Mouse (Mus musculus) hindbrain, embryonic 11.5 days (tissue): ENCODE measurements around the gene Tdrkh. TPM values are rescaled to one million over a fixed set of nuclear protein-coding genes. Genes with fewer than 3 reads are reported as not detected.

ENCODE experiments used
- ATAC-seq: fragments of 200-750 bp; cut with Nextera tagmentation; 2 replicates; pipeline ENCODE4 v1.8.0; 2017; ENCODE audit warnings: mild to moderate bottlenecking, moderate TSS enrichment, moderate library complexity; ENCODE audit not compliant: low FRiP score
- DNase-seq: peaks from one replicate; pipeline ENCODE4 v3.0.0-alpha.2; 2015; ENCODE audit warnings: low spot score
- H3K27ac ChIP-seq: fragments of 300-500 bp; sonication (generic); 2 replicates; pipeline ENCODE4 v1.5.1; 2014; ENCODE audit warnings: mild to moderate bottlenecking, low read depth, low read length
- H3K27me3 ChIP-seq: fragments of 300-500 bp; sonication (generic); 2 replicates; pipeline ENCODE4 v1.6.1; 2014; ENCODE audit warnings: mild to moderate bottlenecking, low read length, moderate library complexity, mixed read lengths; ENCODE audit not compliant: control insufficient read depth, insufficient read depth
- H3K36me3 ChIP-seq: fragments of 300-500 bp; sonication (generic); 2 replicates; pipeline ENCODE4 v1.6.1; 2014; ENCODE audit warnings: mild to moderate bottlenecking, low read length, moderate library complexity, mixed read lengths; ENCODE audit not compliant: control insufficient read depth, insufficient read depth
- H3K4me1 ChIP-seq: fragments of 300-500 bp; sonication (generic); replicated peaks from 2 replicates; pipeline ENCODE4 v1.6.1; 2014; ENCODE audit warnings: low read length, mixed read lengths; ENCODE audit not compliant: control insufficient read depth, insufficient read depth
- H3K4me2 ChIP-seq: fragments of 300-500 bp; sonication (generic); replicated peaks from 2 replicates; pipeline ENCODE4 v1.6.1; 2014; ENCODE audit warnings: mild to moderate bottlenecking, low read depth, low read length
- H3K4me3 ChIP-seq: fragments of 300-500 bp; sonication (generic); 2 replicates; pipeline ENCODE4 v1.5.1; 2014; ENCODE audit warnings: low read depth, low read length
- H3K9ac ChIP-seq: fragments of 300-500 bp; sonication (generic); 2 replicates; pipeline ENCODE4 v1.6.1; 2014; ENCODE audit warnings: low read depth, low read length
- H3K9me3 ChIP-seq: fragments of 300-500 bp; sonication (generic); 2 replicates; pipeline ENCODE4 v1.6.1; 2016; ENCODE audit warnings: low read length; ENCODE audit not compliant: control insufficient read depth
- WGBS: fragments of 180-500 bp; shearing (Covaris S2); extraction: QIAGEN DNeasy Blood & Tissue Kit; methylation state at CpG from one replicate; pipeline ENCODE4 v1.1.7; 2014; 5-methylcytosine and 5-hydroxymethylcytosine counted together
- polyA plus RNA-seq: library from polyadenylated mRNA; unstranded; fragments of >200 nt; fragmentation: Nextera tagmentation; extraction: Ambion mirVana; gene quantifications from 2 replicates; pipeline ENCODE4 v1.2.1, GENCODE M21; 2014

The Tdrkh gene
- 51.5 and 58.7 TPM in 2 replicates for polyA plus RNA-seq

DNA sequence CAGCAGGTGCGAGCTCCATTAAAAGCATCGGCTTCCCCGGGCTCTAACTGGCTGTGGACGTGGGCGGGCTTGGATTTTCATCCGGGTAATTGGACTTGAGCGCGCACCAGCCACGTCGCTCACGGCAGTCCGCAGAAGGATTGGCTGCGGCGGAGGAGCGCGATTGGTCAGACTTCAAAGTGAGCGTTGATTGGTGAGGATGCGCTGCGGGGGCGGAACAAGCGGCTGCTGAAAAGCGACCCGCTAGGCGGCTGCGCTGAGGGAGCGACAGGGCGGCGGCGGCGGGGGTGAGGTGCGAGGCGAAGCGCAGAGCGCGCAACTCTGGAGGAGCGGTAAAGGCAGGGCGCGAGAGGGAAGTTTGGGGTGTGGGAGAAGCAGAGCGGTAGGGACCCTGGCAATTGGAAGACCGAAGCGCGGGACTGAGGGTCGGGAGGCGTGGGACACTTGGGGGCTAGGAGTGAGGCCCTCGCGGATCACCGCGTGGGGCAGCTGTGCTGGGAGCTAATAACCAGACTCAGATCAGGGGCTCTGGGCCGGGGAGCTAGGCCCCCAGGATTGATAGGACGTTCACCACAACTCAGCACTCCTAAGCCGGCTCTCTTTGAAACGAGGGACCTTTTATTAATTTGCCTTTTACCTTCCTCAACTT is at the start of gene Tdrkh:
Tdrkh (plus strand) TSS at position 243 of the 649 bp plus-strand sequence.
- peak within 1 kb of the TSS; percentile 90 for H3K4me2 ChIP-seq
- ATAC-seq (peak; percentile 98), DNase-seq (peak; percentile 96)
- 9% methylated on average over 52 of the region's 52 CpGs for WGBS
- H3K4me3 ChIP-seq, result peak within 1 kb of the TSS; percentile 49
- H3K4me1 ChIP-seq, result 0 out of 2 replicates have a peak, but pooled peaks cover 3% of the 10 kb centered on the region
- H3K36me3 ChIP-seq, result no peaks in the 10 kb centered on the region
- H3K9ac ChIP-seq, result peak within 1 kb of the TSS; percentile 62
- no peaks in the 10 kb centered on the region for H3K27me3 ChIP-seq
- H3K27ac ChIP-seq, result peak within 1 kb of the TSS; percentile 52; the same call in 1 of the 2 replicates
- no peaks in the 10 kb centered on the region for H3K9me3 ChIP-seq

DNA sequence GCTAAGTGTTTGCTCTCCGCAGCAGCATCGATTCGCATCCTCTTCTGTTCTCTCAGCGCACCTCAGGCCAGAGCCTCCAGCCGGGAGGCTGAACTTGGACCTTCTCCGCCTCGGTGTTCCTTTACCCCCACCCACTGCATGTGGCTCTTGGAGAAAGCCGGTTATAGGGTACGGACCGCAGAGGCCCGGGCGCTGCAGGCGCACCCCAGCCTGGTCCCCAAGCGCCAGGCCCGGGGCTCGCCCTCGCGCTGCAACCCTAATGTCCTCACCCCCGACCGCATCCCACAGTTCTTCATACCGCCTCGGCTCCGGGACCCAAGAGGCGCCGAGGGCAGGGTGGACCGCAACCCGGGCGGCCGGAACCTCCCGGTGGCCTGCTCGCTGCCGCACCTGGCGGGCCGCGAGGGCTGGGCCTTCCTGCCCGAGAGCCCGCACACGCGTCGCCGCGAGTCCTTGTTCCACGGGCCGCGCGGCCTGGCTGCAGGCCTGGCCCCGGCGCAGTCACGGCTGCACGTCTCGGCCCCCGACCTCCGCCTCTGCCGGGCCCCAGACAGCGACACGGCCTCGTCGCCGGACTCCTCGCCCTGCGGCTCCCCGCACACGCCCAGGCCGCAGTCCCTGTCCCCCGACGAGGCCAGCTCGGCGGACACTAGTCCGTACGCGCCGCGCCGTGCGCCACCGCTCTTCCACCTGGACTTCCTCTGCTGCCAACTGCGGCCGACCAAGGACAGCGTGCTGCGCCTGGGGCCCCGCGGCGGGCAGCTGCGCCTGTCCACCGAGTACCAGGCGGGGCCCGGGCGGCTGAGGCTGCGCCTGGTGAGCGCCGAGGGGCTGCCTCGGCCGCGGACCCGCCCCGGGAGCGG is 49.6 kb upstream of the Tdrkh start:
- WGBS, result 7% methylated on average over 76 of the region's 97 CpGs
- Histone ChIP-seq H3K27ac (no peak overlapping the region), H3K4me2 (peak overlapping the region; percentile 87), H3K36me3 (no peaks in the 10 kb centered on the region), H3K4me3 (peak overlapping the region; percentile 44), H3K9ac (peak overlapping the region; percentile 81), H3K9me3 (no peaks in the 10 kb centered on the region), H3K27me3 (peaks cover 8% of the 10 kb centered on the region; the same call in 1 of the 2 replicates), H3K4me1 (no peaks in the 10 kb centered on the region)
- peak; percentile 82 for ATAC-seq
- peak; percentile 73 for DNase-seq

DNA sequence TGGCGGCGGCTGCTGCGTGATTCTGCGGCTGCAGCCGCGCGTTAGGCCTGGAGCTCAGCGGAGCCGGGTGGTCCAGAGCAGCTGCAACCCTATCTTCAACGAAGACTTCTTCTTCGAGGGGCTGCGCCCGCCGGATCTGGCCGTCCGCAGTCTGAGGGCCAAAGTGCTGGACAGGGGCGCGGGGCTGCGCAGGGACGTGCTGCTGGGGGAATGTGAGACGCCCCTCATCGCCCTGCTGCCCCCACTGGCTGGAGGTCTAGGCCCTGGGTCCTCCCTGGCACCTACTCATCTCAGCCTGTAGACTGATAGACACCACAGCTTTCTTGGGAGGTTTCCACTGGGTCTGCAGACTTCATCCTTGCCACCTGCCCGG is 48.9 kb upstream of the Tdrkh start:
- peak; percentile 64 for ATAC-seq
- Histone ChIP-seq H3K9me3 (no peaks in the 10 kb centered on the region), H3K4me2 (peak overlapping the region; percentile 87), H3K27ac (no peak overlapping the region), H3K4me1 (no peaks in the 10 kb centered on the region), H3K27me3 (peaks cover 8% of the 10 kb centered on the region; the same call in 1 of the 2 replicates), H3K4me3 (peak overlapping the region; percentile 44), H3K9ac (peak overlapping the region; percentile 81), H3K36me3 (no peaks in the 10 kb centered on the region)
- no peak for DNase-seq
- 6% methylated on average over 16 of the region's 23 CpGs for WGBS

DNA sequence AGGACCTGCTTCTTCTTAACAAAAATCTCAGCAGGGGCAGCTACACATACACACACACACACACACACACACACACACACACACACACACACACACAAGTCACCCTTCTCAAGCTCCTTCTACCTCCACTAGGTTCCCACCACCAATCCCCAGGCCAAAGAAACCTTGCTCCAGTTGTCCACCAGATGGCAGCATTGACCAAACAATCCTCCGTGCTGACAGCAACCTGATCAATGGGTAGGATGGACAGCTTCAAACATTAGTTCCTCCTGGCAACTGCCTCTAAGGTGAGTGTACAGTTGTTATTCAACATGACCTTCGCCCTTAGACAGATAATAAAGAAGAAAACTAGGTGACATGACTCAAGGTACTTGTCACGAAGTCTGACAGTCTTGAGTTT is 46.3 kb upstream of the Tdrkh start:
- DNase-seq, result peak; percentile 88
- H3K27ac ChIP-seq, result no peak overlapping the region
- 20% methylated on average over 3 of the region's 3 CpGs for WGBS
- no peak overlapping the region for H3K4me2 ChIP-seq
- H3K36me3 ChIP-seq, result no peaks in the 10 kb centered on the region
- ATAC-seq, result peak; percentile 34; the same call in 1 of the 2 replicates
- H3K27me3 ChIP-seq, result peaks cover 8% of the 10 kb centered on the region; the same call in 1 of the 2 replicates
- H3K4me1 ChIP-seq, result 0 out of 2 replicates have a peak, but pooled peaks cover 2% of the 10 kb centered on the region
- no peak overlapping the region for H3K4me3 ChIP-seq
- H3K9me3 ChIP-seq, result no peaks in the 10 kb centered on the region
- H3K9ac ChIP-seq, result no peak overlapping the region

DNA sequence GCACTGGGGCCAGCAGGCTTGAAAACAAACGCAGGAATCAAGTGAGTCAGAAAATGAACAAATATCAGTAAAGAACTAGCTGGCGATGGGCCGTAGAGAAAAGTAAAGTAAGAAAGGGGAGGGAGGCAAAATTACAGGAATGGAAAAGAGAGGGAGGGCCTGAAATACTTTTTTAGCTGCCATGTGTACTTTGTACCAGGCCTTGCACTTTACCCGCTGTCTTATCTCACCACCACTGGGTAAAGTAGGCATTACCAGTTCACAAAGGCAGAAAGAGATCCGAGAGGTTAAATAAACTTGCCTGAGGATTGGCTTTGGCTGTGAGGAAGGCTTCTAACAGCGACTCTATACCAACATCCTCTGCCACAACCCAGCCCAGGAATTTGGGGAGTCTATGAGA is 45.6 kb upstream of the Tdrkh start:
- 84% methylated on average over 6 of the region's 6 CpGs for WGBS
- Histone ChIP-seq H3K27ac (no peak overlapping the region), H3K27me3 (peaks cover 6% of the 10 kb centered on the region; the same call in 1 of the 2 replicates)

DNA sequence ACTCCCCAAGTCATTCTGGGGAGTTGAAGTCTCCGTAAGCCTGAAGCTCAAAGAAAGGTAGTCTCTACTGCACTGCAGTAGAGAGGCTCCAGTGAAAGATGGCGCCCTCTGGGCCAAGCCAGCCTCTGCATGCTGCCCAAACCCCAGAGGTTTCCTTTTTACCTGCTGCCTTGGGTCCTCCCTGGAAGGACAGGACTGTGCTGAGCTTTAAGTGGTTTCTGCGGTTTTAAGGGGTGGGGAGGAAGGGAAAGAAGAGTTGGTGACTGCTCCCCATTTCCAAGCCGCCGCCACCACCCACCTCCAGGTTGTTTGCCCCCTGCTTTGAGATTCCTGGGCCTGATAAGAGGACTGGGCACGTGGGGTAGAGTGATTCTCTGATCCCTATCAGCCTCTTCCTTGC is 44.4 kb upstream of the Tdrkh start:
- peaks cover 4% of the 10 kb centered on the region; the same call in 1 of the 2 replicates for H3K27me3 ChIP-seq
- H3K27ac ChIP-seq, result no peak overlapping the region
- H3K9me3 ChIP-seq, result no peaks in the 10 kb centered on the region
- H3K4me2 ChIP-seq, result no peak overlapping the region
- no peak overlapping the region for H3K4me3 ChIP-seq
- DNase-seq, result no peak
- no peaks in the 10 kb centered on the region for H3K36me3 ChIP-seq
- WGBS, result 60% methylated on average over 6 of the region's 6 CpGs
- H3K9ac ChIP-seq, result no peak overlapping the region
- no peak for ATAC-seq
- H3K4me1 ChIP-seq, result peaks cover 7% of the 10 kb centered on the region; the same call in 1 of the 2 replicates

More for the DNA sequence above, 45.6 kb upstream of the Tdrkh start:
- Histone ChIP-seq H3K9me3 (no peaks in the 10 kb centered on the region), H3K4me2 (no peak overlapping the region), H3K4me1 (0 out of 2 replicates have a peak, but pooled peaks cover 3% of the 10 kb centered on the region), H3K4me3 (no peak overlapping the region), H3K36me3 (no peaks in the 10 kb centered on the region), H3K9ac (no peak overlapping the region)
- DNase-seq, result no peak
- no peak for ATAC-seq

DNA sequence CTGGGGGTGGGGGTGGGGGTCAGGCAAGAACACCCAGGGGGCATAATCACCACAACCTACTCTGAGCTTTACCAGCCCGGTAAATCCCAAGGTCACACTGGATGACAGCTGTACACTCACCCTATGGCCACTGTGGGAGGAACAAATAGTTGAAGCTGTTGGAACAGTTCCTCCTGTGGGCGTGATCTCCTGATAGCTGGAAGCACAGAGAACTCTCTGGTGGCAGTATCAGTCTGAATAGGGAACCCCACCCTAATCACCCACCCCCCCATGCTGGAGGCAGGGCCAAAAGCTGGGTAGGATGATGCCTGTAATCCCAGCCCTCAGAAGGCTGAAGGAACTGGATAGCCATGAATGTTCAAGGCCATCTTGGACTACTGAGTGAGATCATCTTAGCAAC is 43.4 kb upstream of the Tdrkh start:
- H3K4me3 ChIP-seq, result no peak overlapping the region
- no peaks in the 10 kb centered on the region for H3K9me3 ChIP-seq
- DNase-seq (no peak), ATAC-seq (no peak)
- H3K4me1 ChIP-seq, result peaks cover 8% of the 10 kb centered on the region; the same call in 1 of the 2 replicates
- peaks cover 3% of the 10 kb centered on the region; the same call in 1 of the 2 replicates for H3K27me3 ChIP-seq
- no peaks in the 10 kb centered on the region for H3K36me3 ChIP-seq
- H3K4me2 ChIP-seq, result no peak overlapping the region
- WGBS, result 86% methylated on average over 2 of the region's 2 CpGs
- H3K27ac ChIP-seq, result no peak overlapping the region
- H3K9ac ChIP-seq, result no peak overlapping the region

DNA sequence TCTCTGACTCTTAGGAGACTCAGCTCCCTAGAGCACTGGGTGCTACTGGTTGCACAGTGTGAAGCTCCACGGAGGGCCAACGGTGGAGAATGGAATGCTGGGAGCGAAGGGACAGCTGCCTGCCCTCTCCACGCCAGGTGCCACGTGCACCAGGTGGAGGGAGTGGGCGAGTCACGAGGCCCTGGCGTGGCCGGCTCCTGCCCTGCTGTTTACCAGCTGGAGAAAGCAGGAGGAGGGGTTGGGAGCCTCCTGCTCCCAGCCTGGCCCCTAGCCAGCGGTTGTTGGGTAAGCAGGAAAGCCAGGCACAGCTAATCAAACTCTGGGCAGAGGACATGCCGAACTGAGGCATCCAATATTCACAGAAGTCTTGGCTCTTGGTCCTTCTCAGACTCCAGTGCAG is 41.4 kb upstream of the Tdrkh start:
- 7% methylated on average over 11 of the region's 11 CpGs for WGBS
- Histone ChIP-seq H3K9me3 (no peaks in the 10 kb centered on the region), H3K4me1 (peaks cover 8% of the 10 kb centered on the region; the same call in 1 of the 2 replicates), H3K27me3 (no peaks in the 10 kb centered on the region), H3K36me3 (no peaks in the 10 kb centered on the region), H3K4me3 (no peak overlapping the region), H3K9ac (no peak overlapping the region), H3K4me2 (no peak overlapping the region), H3K27ac (no peak overlapping the region)
- ATAC-seq (no peak), DNase-seq (peak; percentile 31)
